In the genomic region with DNA sequence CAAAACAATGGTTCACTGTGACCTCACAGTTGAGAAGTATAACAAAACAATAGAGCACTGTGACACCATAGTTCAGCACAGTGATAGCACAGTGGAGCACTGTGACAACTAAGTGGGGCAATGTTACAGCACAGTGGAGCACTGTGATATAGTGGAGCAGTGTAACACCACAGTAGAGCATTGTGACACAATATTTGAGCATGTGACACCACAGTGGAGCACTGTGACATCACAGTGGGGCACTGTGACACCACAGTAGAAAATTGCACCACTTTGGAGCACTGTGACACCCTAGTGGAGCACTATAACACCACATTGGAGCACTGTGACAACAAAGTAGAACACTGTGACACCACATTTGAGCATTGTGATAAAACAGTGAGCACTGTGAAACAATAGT, we compare ENCODE assay signal across 20 mouse cellular contexts.
DNase-seq lines count a peak whose midpoint lies in the region; ATAC-seq and TF ChIP-seq lines count a peak whose summit lies in the region.
"Had no signal": no experiment of that assay in that cellular context is flagged by ENCODE, and none has a peak within 500 bp of the region (broad histone marks: within the 10 kb centered on the region; RNA-seq: fewer than 3 reads in every experiment).

No protein-coding gene starts in this region.

- H3K27me3 ChIP-seq in intestine, embryonic 14.5 days (replicated peaks; ENCODE audit: control insufficient read depth, insufficient read depth, low read length): no peaks in the 10 kb centered on the region
- no peaks in the 10 kb centered on the region for H3K27me3 ChIP-seq in intestine, embryonic 15.5 days (replicated peaks)
- no peaks in the 10 kb centered on the region for H3K27me3 ChIP-seq in limb, embryonic 15.5 days
- H3K27me3 ChIP-seq in stomach, postnatal 0 days (ENCODE audit: control insufficient read depth, insufficient read depth, low read length): no peaks in the 10 kb centered on the region
- H3K27me3 ChIP-seq in heart, embryonic 12.5 days (replicated peaks): no peaks in the 10 kb centered on the region
- H3K27me3 ChIP-seq: liver, embryonic 13.5 days had no signal

- no peak for TF ChIP-seq CTCF in stomach, postnatal 0 days (IDR thresholded peaks at IDR 0.05; ENCODE audit: low read depth)

- no peak overlapping the region for H3K9ac ChIP-seq in intestine, embryonic 14.5 days (ENCODE audit: low read length)
- no peak overlapping the region for H3K9ac ChIP-seq in intestine, embryonic 15.5 days
- no peak overlapping the region for H3K9ac ChIP-seq in limb, embryonic 15.5 days
- no peak overlapping the region for H3K9ac ChIP-seq in stomach, postnatal 0 days (ENCODE audit: low read length)
- H3K9ac ChIP-seq in heart, embryonic 12.5 days: no peak overlapping the region
- H3K9ac ChIP-seq: liver, embryonic 13.5 days had no signal

- H3K36me3 ChIP-seq in intestine, embryonic 14.5 days (ENCODE audit: control insufficient read depth, insufficient read depth, low read length): no peaks in the 10 kb centered on the region
- H3K36me3 ChIP-seq in intestine, embryonic 15.5 days: no peaks in the 10 kb centered on the region
- no peaks in the 10 kb centered on the region for H3K36me3 ChIP-seq in limb, embryonic 15.5 days
- H3K36me3 ChIP-seq in stomach, postnatal 0 days (ENCODE audit: control insufficient read depth, insufficient read depth, low read length): no peaks in the 10 kb centered on the region
- H3K36me3 ChIP-seq in heart, embryonic 12.5 days: no peaks in the 10 kb centered on the region
- H3K36me3 ChIP-seq: liver, embryonic 13.5 days had no signal

- no peak overlapping the region for H3K4me3 ChIP-seq in intestine, embryonic 14.5 days (ENCODE audit: low read depth, low read length)
- no peak overlapping the region for H3K4me3 ChIP-seq in intestine, embryonic 15.5 days (replicated peaks)
- no peak overlapping the region for H3K4me3 ChIP-seq in limb, embryonic 15.5 days
- H3K4me3 ChIP-seq in stomach, postnatal 0 days (ENCODE audit: low read depth, low read length): no peak overlapping the region
- no peak overlapping the region for H3K4me3 ChIP-seq in heart, embryonic 12.5 days
- H3K4me3 ChIP-seq: gastrocnemius, adult 2 months; heart, adult 2 months; liver, embryonic 13.5 days; myocyte had no signal

- no peaks in the 10 kb centered on the region for H3K4me1 ChIP-seq in intestine, embryonic 14.5 days (replicated peaks; ENCODE audit: control insufficient read depth, insufficient read depth, low read length)
- H3K4me1 ChIP-seq in intestine, embryonic 15.5 days (replicated peaks): no peaks in the 10 kb centered on the region
- H3K4me1 ChIP-seq in limb, embryonic 15.5 days: no peaks in the 10 kb centered on the region
- H3K4me1 ChIP-seq in stomach, postnatal 0 days (replicated peaks; ENCODE audit: control insufficient read depth, insufficient read depth): no peaks in the 10 kb centered on the region
- no peaks in the 10 kb centered on the region for H3K4me1 ChIP-seq in heart, embryonic 12.5 days (replicated peaks)
- H3K4me1 ChIP-seq: liver, embryonic 13.5 days had no signal

- H3K9me3 ChIP-seq in intestine, embryonic 14.5 days (ENCODE audit: control insufficient read depth, low read length): peaks cover 34% of the 10 kb centered on the region
- 0 out of 2 replicates have a peak, but pooled peaks cover 16% of the 10 kb centered on the region for H3K9me3 ChIP-seq in intestine, embryonic 15.5 days
- H3K9me3 ChIP-seq in limb, embryonic 15.5 days: peaks cover 58% of the 10 kb centered on the region
- H3K9me3 ChIP-seq in stomach, postnatal 0 days (ENCODE audit: control insufficient read depth, low read length): 0 out of 2 replicates have a peak, but pooled peaks cover 2% of the 10 kb centered on the region
- peaks cover 74% of the 10 kb centered on the region for H3K9me3 ChIP-seq in heart, embryonic 12.5 days (replicated peaks)

- H3K4me2 ChIP-seq in intestine, embryonic 14.5 days (ENCODE audit: low read length): no peak overlapping the region
- H3K4me2 ChIP-seq in intestine, embryonic 15.5 days (replicated peaks): no peak overlapping the region
- no peak overlapping the region for H3K4me2 ChIP-seq in limb, embryonic 15.5 days
- no peak overlapping the region for H3K4me2 ChIP-seq in stomach, postnatal 0 days (replicated peaks; ENCODE audit: low read depth)
- no peak overlapping the region for H3K4me2 ChIP-seq in heart, embryonic 12.5 days
- H3K4me2 ChIP-seq: liver, embryonic 13.5 days had no signal

- TF ChIP-seq EP300 in stomach, postnatal 0 days (optimal IDR thresholded peaks at IDR 0.05): no peak

- no peak overlapping the region for H3K27ac ChIP-seq in intestine, embryonic 14.5 days (ENCODE audit: low read depth)
- no peak overlapping the region for H3K27ac ChIP-seq in intestine, embryonic 15.5 days
- no peak overlapping the region for H3K27ac ChIP-seq in limb, embryonic 15.5 days
- H3K27ac ChIP-seq in stomach, postnatal 0 days (replicated peaks): no peak overlapping the region
- H3K27ac ChIP-seq in heart, embryonic 12.5 days (ENCODE audit: poor library complexity, severe bottlenecking): no peak overlapping the region
- H3K27ac ChIP-seq: gastrocnemius, adult 2 months; heart, adult 2 months; liver, embryonic 13.5 days had no signal

- peak; percentile 38 for DNase-seq in intestine, embryonic 14.5 days (ENCODE audit: low spot score)
- peak; percentile 14 for DNase-seq in testis, postnatal 10 days (ENCODE audit: low spot score)
- DNase-seq in testis, postnatal 14 days (ENCODE audit: low spot score): no peak
- peak; percentile 7 for DNase-seq in stomach, postnatal 0 days (ENCODE audit: low spot score)
- no peak for DNase-seq in layer of hippocampus, postnatal 14 days (ENCODE audit: low spot score in 2 of 2)
- DNase-seq: cerebellum, adult 11-12 months; embryo, embryonic 11 days; gastrocnemius, adult 2 months; heart, postnatal 36 days; kidney, adult 18-20 months; liver, embryonic 13.5 days; lung, postnatal 36 days; thymus, postnatal 4 days had no signal

- ATAC-seq in intestine, embryonic 14.5 days (replicated peaks; ENCODE audit: low FRiP score, low TSS enrichment, low read depth): no peak
- ATAC-seq in intestine, embryonic 15.5 days: no peak
- ATAC-seq in limb, embryonic 15.5 days (ENCODE audit: insufficient number of reproducible peaks, low FRiP score, low TSS enrichment, low read depth): peak; percentile 47; the same call in 1 of the 2 replicates
- peak; percentile 50; the same call in 1 of the 2 replicates for ATAC-seq in stomach, postnatal 0 days (ENCODE audit: low FRiP score, low TSS enrichment)
- ATAC-seq in heart, embryonic 12.5 days (ENCODE audit: insufficient number of reproducible peaks, low FRiP score): no peak
- ATAC-seq: activated CD4-positive, CD25-positive, alpha-beta regulatory T cell, adult 4 months; CD4-positive, CD25-positive, alpha-beta regulatory T cell, adult 4 months had no signal

Comparison
In these comparisons a context has a peak if more than half of its experiments do, and no peak if none do; other contexts are left out.
1. DNase-seq: peak in intestine, embryonic 14.5 days (single experiment), testis, postnatal 10 days (single experiment) and stomach, postnatal 0 days (single experiment); none in testis, postnatal 14 days (single experiment) and layer of hippocampus, postnatal 14 days (0 of 2).
2. ATAC-seq: peak in limb, embryonic 15.5 days (single experiment) and stomach, postnatal 0 days (single experiment); none in intestine, embryonic 14.5 days (single experiment), intestine, embryonic 15.5 days (single experiment) and heart, embryonic 12.5 days (single experiment).